Mouse (Mus musculus): Measurements from ENCODE around the gene Vmn2r108. TPM values are rescaled to one million over a fixed set of nuclear protein-coding genes. Genes with fewer than 3 reads are reported as not detected.
"Not testable (repeated sequence)": the region's sequence is repeated elsewhere in the genome, so short reads cannot be mapped to it uniquely, and the experiment has no call there.

Vmn2r108 gene
- not detected in 2 replicates for polyA plus RNA-seq (2016; fragmentation: Nextera tagmentation; extraction: Ambion mirVana)

- H3K4me3 ChIP-seq, result no peak within 1 kb of the TSS
- no peaks in the 10 kb centered on the region for H3K4me1 ChIP-seq
- DNase-seq (ENCODE audit: low spot score), result no peak
- no peaks in the 10 kb centered on the region for H3K36me3 ChIP-seq
- peaks cover 12% of the 10 kb centered on the region for H3K9me3 ChIP-seq (replicated peaks)
- H3K27ac ChIP-seq (replicated peaks), result no peak within 1 kb of the TSS
- H3K27me3 ChIP-seq (ENCODE audit: low read depth, poor library complexity, severe bottlenecking), result no peaks in the 10 kb centered on the region
Measured at GRCm38 (mm10) chr17:20481231-20481630, at the start of gene Vmn2r108. TSS of gene Vmn2r108 (minus strand) at chr17:20481331.

- not testable (repeated sequence) for H3K27ac ChIP-seq (replicated peaks); H3K27me3 ChIP-seq (ENCODE audit: low read depth, poor library complexity, severe bottlenecking); DNase-seq (ENCODE audit: low spot score); H3K36me3 ChIP-seq; H3K4me3 ChIP-seq; H3K4me1 ChIP-seq
- H3K9me3 ChIP-seq (replicated peaks), result peaks cover 31% of the 10 kb centered on the region
Measured at GRCm38 (mm10) chr17:20508247-20508646, 27.1 kb upstream of the Vmn2r108 start.

DNA sequence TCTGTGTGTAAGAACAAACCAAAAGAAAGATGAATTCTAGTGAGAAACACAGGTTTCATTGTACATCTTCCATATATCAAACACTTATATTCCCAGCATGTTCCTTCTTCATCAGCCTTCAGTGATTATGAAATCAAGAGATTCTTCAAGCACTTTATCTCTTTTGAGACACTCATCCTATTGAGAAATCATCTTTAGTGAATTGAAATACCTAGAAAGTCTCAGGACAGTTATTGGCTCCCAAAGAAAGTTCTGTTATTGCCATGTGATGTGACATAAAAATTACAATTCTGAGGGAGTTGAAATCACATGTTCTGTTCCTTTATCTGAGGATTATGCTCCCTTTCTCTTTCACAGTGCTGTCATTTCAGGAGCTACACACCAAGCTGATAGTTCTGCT, 16.7 kb upstream of the Vmn2r108 start, which contains the start of gene Vmn1r225:
Vmn1r225 (plus strand) TSS at position 301 of the 400 bp plus-strand sequence.
- Histone ChIP-seq H3K36me3 (no peaks in the 10 kb centered on the region), H3K4me3 (no peak within 1 kb of the TSS)

GRCm38 (mm10) chr17:20473311-20473710, 7.8 kb downstream of the Vmn2r108 start:
- H3K27me3 ChIP-seq (ENCODE audit: low read depth, poor library complexity, severe bottlenecking), result no peaks in the 10 kb centered on the region
- DNase-seq (ENCODE audit: low spot score), result no peak
- 81% methylated on average over 3 of the region's 3 CpGs for WGBS

More for the DNA sequence above, 16.7 kb upstream of the Vmn2r108 start, which contains the start of gene Vmn1r225:
- DNase-seq (ENCODE audit: low spot score), result no peak
- Histone ChIP-seq H3K27ac (replicated peaks) (no peak within 1 kb of the TSS), H3K27me3 (ENCODE audit: low read depth, poor library complexity, severe bottlenecking) (no peaks in the 10 kb centered on the region), H3K4me1 (no peaks in the 10 kb centered on the region), H3K9me3 (replicated peaks) (peaks cover 25% of the 10 kb centered on the region)

GRCm38 (mm10) chr17:20439263-20439662, 41.9 kb downstream of the Vmn2r108 start:
- no peaks in the 10 kb centered on the region for H3K36me3 ChIP-seq
- no peaks in the 10 kb centered on the region for H3K4me1 ChIP-seq
- DNase-seq (ENCODE audit: low spot score), result no peak
- no peak overlapping the region for H3K4me3 ChIP-seq
- H3K27me3 ChIP-seq (ENCODE audit: low read depth, poor library complexity, severe bottlenecking), result no peaks in the 10 kb centered on the region
- H3K9me3 ChIP-seq (replicated peaks), result peaks cover 41% of the 10 kb centered on the region
- no peak overlapping the region for H3K27ac ChIP-seq (replicated peaks)

More at GRCm38 (mm10) chr17:20473311-20473710, 7.8 kb downstream of the Vmn2r108 start:
- Histone ChIP-seq H3K36me3 (no peaks in the 10 kb centered on the region), H3K9me3 (replicated peaks) (peaks cover 17% of the 10 kb centered on the region; the same call in 1 of the 2 replicates), H3K27ac (replicated peaks) (no peak overlapping the region), H3K4me1 (no peaks in the 10 kb centered on the region), H3K4me3 (no peak overlapping the region)

- DNase-seq (ENCODE audit: low spot score), result no peak
- Histone ChIP-seq H3K9me3 (replicated peaks) (peaks cover 31% of the 10 kb centered on the region), H3K36me3 (no peaks in the 10 kb centered on the region), H3K27me3 (ENCODE audit: low read depth, poor library complexity, severe bottlenecking) (no peaks in the 10 kb centered on the region), H3K27ac (replicated peaks) (no peak within 1 kb of the TSS), H3K4me1 (no peaks in the 10 kb centered on the region), H3K4me3 (no peak within 1 kb of the TSS)
- WGBS, result 52% methylated on average over 1 of the region's 1 CpGs
Measured at GRCm38 (mm10) chr17:20413846-20414245, 67.3 kb downstream of the Vmn2r108 start, which contains the start of gene Vmn1r224. TSS of gene Vmn1r224 (plus strand) at chr17:20414146.

Other genes starting within 250 kb of the Vmn2r108 start
- gene Vmn2r105, start 246.3 kb downstream of the Vmn2r108 start, polyA plus RNA-seq (2016; fragmentation: Nextera tagmentation; extraction: Ambion mirVana), result not detected in 2 replicates
- not detected in 2 replicates for gene Vmn2r106, start 195.8 kb downstream of the Vmn2r108 start, polyA plus RNA-seq (2016; fragmentation: Nextera tagmentation; extraction: Ambion mirVana)
- gene Vmn2r107, start 136.1 kb downstream of the Vmn2r108 start, polyA plus RNA-seq (2016; fragmentation: Nextera tagmentation; extraction: Ambion mirVana), result not detected in 2 replicates
- not detected in 2 replicates for gene Vmn1r224, start 67.2 kb downstream of the Vmn2r108 start, polyA plus RNA-seq (2016; fragmentation: Nextera tagmentation; extraction: Ambion mirVana)
- not detected in 2 replicates for gene Vmn1r225, start 16.8 kb upstream of the Vmn2r108 start, polyA plus RNA-seq (2016; fragmentation: Nextera tagmentation; extraction: Ambion mirVana)
- not detected in 2 replicates for gene Vmn2r109, start 83.4 kb upstream of the Vmn2r108 start, polyA plus RNA-seq (2016; fragmentation: Nextera tagmentation; extraction: Ambion mirVana)
- 0.04 TPM in 1 of 2 replicates, not detected in the other for gene Vmn2r110, start 115.1 kb upstream of the Vmn2r108 start, polyA plus RNA-seq (2016; fragmentation: Nextera tagmentation; extraction: Ambion mirVana)
- not detected in 2 replicates for gene Fpr-rs3, start 143.5 kb upstream of the Vmn2r108 start, polyA plus RNA-seq (2016; fragmentation: Nextera tagmentation; extraction: Ambion mirVana)
- gene Vmn1r226, start 201.5 kb upstream of the Vmn2r108 start, polyA plus RNA-seq (2016; fragmentation: Nextera tagmentation; extraction: Ambion mirVana), result not detected in 2 replicates
- not detected in 2 replicates for gene Vmn1r227, start 248.5 kb upstream of the Vmn2r108 start, polyA plus RNA-seq (2016; fragmentation: Nextera tagmentation; extraction: Ambion mirVana)